Mouse (Mus musculus): ENCODE measurements around the gene Ccdc89.

DNA sequence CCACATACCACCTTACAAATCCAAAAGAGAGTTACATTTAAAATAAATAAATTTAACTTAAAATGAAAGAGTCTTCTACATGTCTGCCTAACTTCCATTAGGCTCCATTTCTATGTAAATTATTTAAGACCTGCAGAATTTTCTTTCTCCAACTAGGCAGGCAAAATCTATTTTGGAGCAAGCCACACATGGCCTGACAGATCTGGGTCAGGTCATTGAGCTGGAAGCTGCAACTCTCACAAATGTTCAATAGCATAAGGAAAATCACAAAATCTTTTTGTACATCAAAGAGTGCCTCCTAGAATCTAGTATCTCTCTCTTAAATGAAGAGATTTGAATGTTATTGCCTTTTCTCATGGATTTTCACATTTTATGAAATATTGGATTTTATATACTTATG, 5.8 kb downstream of the Ccdc89 start:
- no peak for TF ChIP-seq CTCF (IDR thresholded peaks at IDR 0.05; ENCODE audit: insufficient read depth, low read length)
- no peak for TF ChIP-seq POLR2A (IDR thresholded peaks at IDR 0.05; ENCODE audit: borderline replicate concordance, extremely low read depth, low read depth, low read length)
